Mouse (Mus musculus) Muller cell, postnatal 12 days (primary cell): ENCODE data around the gene Myog.
"Not testable (repeated sequence)": the region's sequence is repeated elsewhere in the genome, so short reads cannot be mapped to it uniquely, and the experiment has no call there.

Source experiments
- DNase-seq: peaks from one replicate; pipeline ENCODE4 v3.0.0-alpha.2; 2015; ENCODE audit errors: inconsistent ontology term

Gene Myog

DNA sequence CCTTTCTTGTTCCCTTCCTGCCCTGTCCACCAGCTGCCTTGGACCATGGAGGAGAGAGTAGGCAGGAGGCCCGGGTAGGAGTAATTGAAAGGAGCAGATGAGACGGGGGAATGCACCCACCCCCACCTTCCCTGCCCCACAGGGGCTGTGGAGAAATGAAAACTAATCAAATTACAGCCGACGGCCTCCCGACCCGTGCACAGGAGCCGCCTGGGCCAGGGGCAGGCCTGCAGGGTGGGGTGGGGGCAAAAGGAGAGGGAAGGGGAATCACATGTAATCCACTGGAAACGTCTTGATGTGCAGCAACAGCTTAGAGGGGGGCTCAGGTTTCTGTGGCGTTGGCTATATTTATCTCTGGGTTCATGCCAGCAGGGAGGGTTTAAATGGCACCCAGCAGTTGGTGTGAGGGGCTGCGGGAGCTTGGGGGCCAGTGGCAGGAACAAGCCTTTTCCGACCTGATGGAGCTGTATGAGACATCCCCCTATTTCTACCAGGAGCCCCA is at the start of gene Myog:
Gene Myog, plus strand, starts transcription at position 392 of the 502 bp plus-strand sequence.
- DNase-seq, result no peak

- DNase-seq, result no peak
Measured at GRCm38 (mm10) chr1:134240701-134241100, 49.1 kb upstream of the Myog start.

- no peak for DNase-seq
Measured at GRCm38 (mm10) chr1:134241298-134241697, 48.5 kb upstream of the Myog start.

GRCm38 (mm10) chr1:134242286-134242685 is 47.5 kb upstream of the Myog start:
- DNase-seq, result no peak

- DNase-seq, result no peak
Measured at GRCm38 (mm10) chr1:134243505-134243904, 46.3 kb upstream of the Myog start.

DNA sequence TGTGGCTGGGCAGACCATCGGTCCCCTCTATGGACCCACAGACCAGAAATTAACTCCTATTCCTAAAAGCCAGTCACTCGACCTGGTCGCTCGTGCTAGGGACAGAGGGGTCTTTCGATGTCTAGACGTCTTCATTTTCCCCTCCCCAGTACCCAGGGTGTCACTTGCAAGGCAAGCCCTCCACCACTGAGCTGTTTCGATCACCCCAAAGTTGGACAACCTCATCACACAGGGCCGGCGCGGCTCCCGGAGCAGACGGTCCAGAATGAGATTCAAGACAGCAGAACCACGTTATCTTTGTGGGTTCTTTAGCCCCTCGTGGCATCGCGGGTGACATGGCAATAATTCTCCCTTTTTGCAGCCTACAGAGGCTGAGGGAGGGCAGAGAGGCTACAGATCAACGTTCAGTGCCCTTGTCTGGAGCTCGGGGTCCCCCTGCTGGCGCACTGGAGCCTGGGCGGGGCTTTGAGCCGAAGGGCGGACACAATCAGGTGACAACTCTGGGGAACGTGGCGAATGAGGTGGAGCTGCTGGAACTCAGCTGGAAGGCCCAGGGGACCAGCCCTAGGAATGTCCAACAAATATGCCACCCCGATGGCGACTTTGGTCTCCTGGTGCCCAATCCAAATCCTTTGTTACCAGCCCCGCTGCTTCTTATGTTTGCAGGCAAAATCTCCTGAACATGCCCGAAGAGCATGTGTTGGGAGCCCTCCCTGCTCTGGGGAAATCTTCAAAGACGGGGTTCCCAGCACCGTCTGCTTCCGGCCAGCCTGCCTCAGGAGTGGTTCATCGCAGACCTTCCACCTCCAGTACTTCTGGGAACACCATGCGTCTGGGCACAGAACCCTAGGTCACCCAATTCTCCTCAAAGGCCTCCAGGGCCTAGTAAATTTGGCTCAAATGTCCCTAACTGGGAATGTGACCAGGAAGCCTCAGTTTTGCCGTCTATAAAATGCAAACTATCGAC is 45.6 kb upstream of the Myog start:
- DNase-seq, result peak; percentile 91

DNA sequence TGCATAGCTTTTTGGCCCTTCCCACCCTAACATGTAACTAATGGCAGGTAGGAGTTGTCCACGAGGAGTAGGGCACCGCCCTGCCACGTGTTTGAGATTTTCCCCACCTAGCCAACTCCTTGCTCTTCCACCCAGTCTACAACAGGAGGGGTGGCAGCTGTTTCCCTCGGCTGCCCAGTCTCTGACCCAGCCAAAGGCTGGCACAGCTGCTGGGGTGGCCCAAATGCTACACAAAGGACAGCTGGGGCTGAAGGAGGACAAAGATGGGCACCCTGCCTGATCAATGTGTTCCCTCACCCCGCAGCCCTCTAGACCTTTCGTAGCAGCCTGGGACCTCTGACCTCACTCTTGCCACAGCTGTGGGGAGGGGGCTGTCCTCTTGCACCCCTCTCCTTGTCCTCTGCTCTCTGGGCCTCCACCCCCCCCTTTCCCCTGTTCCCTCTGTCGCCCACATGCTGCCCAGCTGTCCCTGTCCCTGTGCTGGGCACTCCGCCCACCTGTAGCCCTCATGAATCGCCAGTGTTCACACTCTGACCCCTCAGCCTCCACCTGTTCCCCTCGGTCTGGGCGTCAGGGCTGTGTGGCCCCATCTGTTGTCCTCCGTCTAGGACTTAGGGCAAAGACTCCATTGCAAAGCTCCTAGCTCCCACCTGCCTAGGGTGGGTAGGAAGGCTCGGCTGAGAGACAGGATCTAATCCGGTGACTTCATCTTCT is 44.6 kb upstream of the Myog start:
- no peak for DNase-seq

GRCm38 (mm10) chr1:134246590-134246989 is 43.2 kb upstream of the Myog start:
- peak; percentile 31 for DNase-seq

GRCm38 (mm10) chr1:134249681-134250080 is 40.1 kb upstream of the Myog start:
- DNase-seq, result not testable (repeated sequence)

GRCm38 (mm10) chr1:134264341-134264740 is 25.4 kb upstream of the Myog start:
- DNase-seq, result no peak

- DNase-seq, result no peak
Measured at GRCm38 (mm10) chr1:134265797-134266196, 24.0 kb upstream of the Myog start.

DNA sequence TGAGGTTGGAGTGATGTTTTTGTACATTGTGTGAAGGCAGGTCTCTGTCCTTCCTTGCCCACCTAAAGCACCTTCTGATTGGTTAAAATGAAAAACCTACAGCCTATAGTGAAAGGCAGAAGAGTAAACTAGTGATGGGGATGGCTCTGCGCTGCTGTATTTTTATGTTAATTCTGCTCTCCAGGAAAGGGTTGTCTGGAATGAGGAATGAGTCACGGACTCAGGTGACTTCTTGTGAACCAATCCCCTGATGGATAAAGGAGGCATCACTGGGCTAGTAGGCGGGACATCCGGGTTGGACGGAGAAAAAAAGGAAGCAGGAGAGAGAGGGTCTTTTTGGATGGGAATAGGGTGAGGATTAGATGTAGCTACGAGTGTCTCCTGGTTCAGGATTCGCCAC is 19.8 kb upstream of the Myog start:
- no peak for DNase-seq

DNA sequence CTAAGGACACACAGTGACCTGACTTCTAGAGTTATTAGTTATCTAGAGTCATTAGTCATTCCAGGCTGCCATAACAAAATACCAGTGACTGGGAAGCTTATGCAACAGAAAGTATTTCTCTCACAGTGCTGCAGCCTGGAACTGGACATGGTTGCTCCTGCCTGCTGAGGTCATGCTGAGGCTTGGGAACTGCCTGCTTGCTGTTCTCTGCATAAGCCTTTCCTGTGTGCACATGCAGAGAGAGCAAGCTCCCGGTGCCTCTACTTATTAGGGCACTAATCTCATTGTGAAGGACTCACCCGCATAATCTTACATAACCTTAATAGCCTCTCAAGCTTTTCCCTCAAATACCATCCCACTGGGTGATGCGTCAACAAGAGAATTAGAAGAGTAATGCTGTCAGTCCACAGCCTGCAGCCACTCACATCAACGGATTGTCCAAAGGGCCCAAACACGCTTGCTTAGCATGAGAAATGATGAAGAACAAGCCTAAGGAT is 17.0 kb upstream of the Myog start:
- DNase-seq, result no peak

- no peak for DNase-seq
Measured at GRCm38 (mm10) chr1:134273493-134274395, 16.0 kb upstream of the Myog start.

DNA sequence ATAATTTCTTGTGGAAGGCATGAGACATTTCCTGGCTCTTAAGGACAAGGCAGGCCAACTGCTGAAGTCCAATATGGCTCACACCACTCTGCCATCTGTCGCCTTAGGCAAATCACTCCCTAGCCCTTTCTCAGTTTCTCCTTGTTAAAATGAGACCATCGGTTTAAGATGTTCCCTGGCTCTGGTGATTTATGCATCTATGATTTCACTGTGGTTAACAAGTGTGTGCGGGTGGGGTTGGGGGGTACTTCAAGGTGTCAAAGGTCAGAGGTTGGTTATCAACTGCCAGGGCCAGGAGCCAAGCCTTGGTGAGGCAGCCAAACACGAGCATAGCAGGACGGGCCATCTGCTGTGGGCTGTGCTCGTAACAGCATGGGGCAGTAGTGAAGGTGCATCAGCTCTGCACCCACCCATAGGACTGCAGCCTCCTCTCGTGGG is 15.3 kb upstream of the Myog start:
- no peak for DNase-seq

- no peak for DNase-seq
Measured at GRCm38 (mm10) chr1:134275616-134276464, 13.9 kb upstream of the Myog start.

DNA sequence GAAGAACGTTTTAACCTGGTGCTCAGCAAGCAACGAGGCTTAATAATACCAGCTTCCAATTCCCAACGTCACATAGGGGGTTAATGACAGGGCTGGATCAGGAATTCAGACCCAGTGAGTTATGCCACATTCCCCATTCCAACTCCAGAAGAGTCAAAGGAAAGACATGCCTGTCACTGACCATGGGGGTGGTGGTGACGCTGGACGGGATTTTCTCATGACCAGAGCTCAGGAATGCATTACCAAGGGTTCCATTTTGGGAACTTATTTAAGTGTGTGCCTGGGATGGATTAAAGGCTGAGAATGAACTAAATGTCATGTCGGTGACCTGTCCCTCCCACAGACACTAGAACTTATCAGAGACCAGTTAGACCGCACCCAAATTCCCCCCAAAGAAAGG is 13.0 kb upstream of the Myog start:
- peak; percentile 73 for DNase-seq

DNA sequence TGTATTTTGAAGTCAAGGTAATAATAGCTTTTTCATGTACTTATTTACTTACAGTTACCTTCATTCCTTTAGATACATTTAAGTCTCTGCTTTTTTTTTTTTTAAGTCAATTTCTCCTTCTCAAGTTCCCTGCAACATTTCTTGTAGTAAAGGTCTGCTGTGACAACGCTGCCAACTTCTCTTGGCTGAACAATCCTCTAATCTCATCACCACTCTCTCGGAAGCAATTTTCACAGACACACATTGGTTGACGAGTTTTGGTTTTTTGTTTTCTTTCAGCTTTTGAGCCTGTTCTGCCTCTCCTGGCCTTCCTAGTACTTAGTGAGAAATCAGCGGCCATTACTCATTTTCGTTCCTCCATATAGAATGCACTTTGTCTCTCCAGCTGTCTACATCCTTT is 9.6 kb upstream of the Myog start:
- DNase-seq, result no peak

- no peak for DNase-seq
Measured at GRCm38 (mm10) chr1:134281563-134281962, 8.2 kb upstream of the Myog start.

DNA sequence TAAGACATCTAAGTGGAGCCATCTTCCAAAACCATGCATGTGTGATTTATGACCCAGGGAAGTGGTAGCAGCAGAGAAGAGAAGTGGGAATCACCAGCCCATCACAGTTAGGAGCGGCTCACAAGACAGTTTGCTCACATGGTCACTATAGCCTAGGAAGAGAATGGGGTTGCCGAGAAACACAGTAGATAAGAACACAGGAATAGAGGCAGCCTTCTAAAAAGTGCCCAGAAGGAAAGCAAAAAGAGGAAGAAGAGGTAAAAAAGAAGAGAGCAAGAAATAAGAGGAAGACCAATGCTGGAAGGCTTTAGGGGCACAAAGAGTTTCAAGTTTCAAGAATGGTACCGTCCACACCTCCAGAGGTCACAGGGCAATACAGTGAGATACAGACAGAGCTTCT is 7.4 kb upstream of the Myog start:
- DNase-seq, result no peak
